Mouse (Mus musculus) C2C12 (cell line): ENCODE data around the gene Gm6034.

ENCODE experiments used
- CEBPB ChIP-seq: IDR thresholded peaks from one replicate; pipeline ENCODE4 v1.6.1; 2011; ENCODE audit warnings: low read depth, mild to moderate bottlenecking, control low read depth, moderate library complexity
- CTCF ChIP-seq: IDR thresholded peaks from one replicate; pipeline ENCODE4 v1.5.1; 2011; ENCODE audit not compliant: control insufficient read depth, insufficient read depth, insufficient read length
- FOSL1 ChIP-seq: IDR thresholded peaks from one replicate; pipeline ENCODE4 v1.8.0; 2011; ENCODE audit warnings: mild to moderate bottlenecking, low read length; ENCODE audit not compliant: poor library complexity, insufficient read depth, severe bottlenecking
- USF1 ChIP-seq: IDR thresholded peaks from one replicate; pipeline ENCODE4 v1.6.1; 2011; ENCODE audit warnings: low read depth, mild to moderate bottlenecking, control low read depth, moderate library complexity

GRCm38 (mm10) chr17:36020191-36021073 lies 22.3 kb upstream of the Gm6034 start, which contains the start of gene H2-T24:
- TF ChIP-seq USF1, result no peak
- TF ChIP-seq CEBPB, result no peak
- no peak for TF ChIP-seq CTCF
- no peak for TF ChIP-seq FOSL1
